Mouse (Mus musculus): ENCODE data around the gene Ecpas.

GRCm38 (mm10) chr4:58923933-58924332, 11.4 kb upstream of the Ecpas start:
- TF ChIP-seq POLR2A (IDR thresholded peaks at IDR 0.05; ENCODE audit: insufficient read length, low read depth) (no peak), SRF (IDR thresholded peaks at IDR 0.05; ENCODE audit: control insufficient read depth, insufficient read length, low read depth) (no peak)
